In the genomic region with DNA sequence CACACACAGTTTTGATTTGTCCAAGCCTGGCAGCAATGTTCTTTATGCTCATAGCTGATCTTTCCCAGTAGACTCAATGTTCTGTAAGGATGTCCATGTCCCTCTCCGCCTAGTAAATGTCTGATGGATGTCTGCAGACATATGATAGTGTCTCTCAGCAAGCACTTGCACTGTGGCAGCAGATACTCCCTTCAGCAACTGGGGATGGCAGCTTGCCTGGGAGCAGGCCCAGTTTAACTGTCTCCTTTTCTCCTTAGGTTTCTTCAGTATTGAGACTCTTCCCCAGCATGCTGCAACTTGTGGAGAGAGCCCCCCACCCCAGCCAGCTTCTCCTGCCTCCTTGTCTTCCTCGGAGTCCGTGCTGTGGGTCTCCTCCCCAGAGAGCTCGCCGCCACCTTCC, we compare ENCODE assay signal across 31 mouse cellular contexts. TPM values are rescaled to one million over a fixed set of nuclear protein-coding genes. Genes with fewer than 3 reads are reported as not detected.
"Had no signal": no experiment of that assay in that cellular context is flagged by ENCODE, and none has a peak within 500 bp of the region (broad histone marks: within the 10 kb centered on the region; RNA-seq: fewer than 3 reads in every experiment).

No protein-coding gene starts in this region.

- H3K4me3 ChIP-seq: hindbrain, embryonic 10.5 days; hindbrain, embryonic 12.5 days; intestine, embryonic 15.5 days; layer of hippocampus, adult 2 months; left cerebral cortex, adult 2 months; limb, embryonic 10.5 days; limb, embryonic 12.5 days; liver, embryonic 13.5 days; liver, embryonic 15.5 days had no signal

- H3K27ac ChIP-seq: hindbrain, embryonic 10.5 days; hindbrain, embryonic 12.5 days; hindbrain, embryonic 14.5 days; intestine, embryonic 15.5 days; layer of hippocampus, adult 2 months; left cerebral cortex, adult 2 months; limb, embryonic 10.5 days; limb, embryonic 12.5 days; liver, embryonic 13.5 days; liver, embryonic 15.5 days had no signal

- ATAC-seq: hindbrain, embryonic 16.5 days; inflammation-experienced regulatory T-cells, adult 6 months; intestine, embryonic 15.5 days; intestine, postnatal 0 days had no signal

- H3K9ac ChIP-seq: hindbrain, embryonic 12.5 days; hindbrain, embryonic 14.5 days; intestine, embryonic 15.5 days; limb, embryonic 12.5 days; liver, embryonic 13.5 days; liver, embryonic 15.5 days had no signal

- H3K4me1 ChIP-seq: hindbrain, embryonic 10.5 days; hindbrain, embryonic 12.5 days; intestine, embryonic 15.5 days; limb, embryonic 10.5 days; limb, embryonic 12.5 days; liver, embryonic 13.5 days; liver, embryonic 15.5 days had no signal

- DNase-seq: heart, adult 18-20 months; heart, postnatal 10 days; heart, postnatal 4 days; kidney, adult 18-20 months; kidney, adult 8-10 months; kidney, postnatal 10 days; kidney, postnatal 25 days; kidney, postnatal 4 days; liver; liver, embryonic 13.5 days had no signal

- H3K4me2 ChIP-seq: heart, embryonic 11.5 days; hindbrain, embryonic 12.5 days; hindbrain, embryonic 14.5 days; intestine, embryonic 15.5 days; limb, embryonic 12.5 days; liver, embryonic 11.5 days; liver, embryonic 13.5 days; liver, embryonic 15.5 days had no signal

- H3K27me3 ChIP-seq: hindbrain, embryonic 12.5 days; intestine, embryonic 15.5 days; limb, embryonic 12.5 days; liver, embryonic 13.5 days; liver, embryonic 15.5 days had no signal

- H3K9me3 ChIP-seq: hindbrain, embryonic 10.5 days; hindbrain, embryonic 12.5 days; intestine, embryonic 15.5 days; limb, embryonic 10.5 days; limb, embryonic 12.5 days; liver, embryonic 13.5 days; liver, embryonic 15.5 days had no signal

RNA-seq across cellular contexts. Expression of gene Trpc2, which starts 1.1 kb away (rescaled TPM):
- total RNA-seq: granulocyte monocyte progenitor cell, adult 5-6 weeks had no signal
- polyA plus RNA-seq: heart, embryonic 11.5 days; heart, embryonic 14.5 days; hindbrain, embryonic 10.5 days; hindbrain, embryonic 14.5 days; hindbrain, embryonic 16.5 days; intestine, embryonic 15.5 days; kidney, embryonic 14.5 days; limb, embryonic 10.5 days; limb, embryonic 12.5 days; liver, embryonic 11.5 days; liver, embryonic 13.5 days; liver, embryonic 15.5 days had no signal

RNA-seq across cellular contexts. Expression of gene Xntrpc, which starts 16.3 kb away (rescaled TPM):
- polyA plus RNA-seq: intestine, postnatal 0 days had no signal

RNA-seq across cellular contexts. Expression of gene Art1, which starts 19.8 kb away (rescaled TPM):
- total RNA-seq: layer of hippocampus, adult 2 months; layer of hippocampus, postnatal 10 days; layer of hippocampus, postnatal 25 days; left cerebral cortex, adult 2 months; left cerebral cortex, postnatal 14 days; left cerebral cortex, postnatal 36 days had no signal
- polyA plus RNA-seq: inflammation-experienced regulatory T-cells, adult 6 months; intestine, postnatal 0 days had no signal
